Mouse (Mus musculus) C2C12 (cell line): Measurements from ENCODE around the gene Usf3.

Experiments
- CTCF ChIP-seq: IDR thresholded peaks from one replicate; pipeline ENCODE4 v1.5.1; 2011; ENCODE audit not compliant: control insufficient read depth, insufficient read depth, insufficient read length
- MAX ChIP-seq: IDR thresholded peaks from one replicate; pipeline ENCODE4 v1.6.1; 2011; ENCODE audit warnings: mild to moderate bottlenecking, control low read depth
- MYOG ChIP-seq: IDR thresholded peaks from one replicate; pipeline ENCODE4 v1.6.1; 2011; ENCODE audit not compliant: control insufficient read depth, insufficient read length; ENCODE audit errors: extremely low read depth
- USF1 ChIP-seq: IDR thresholded peaks from one replicate; pipeline ENCODE4 v1.6.1; 2011; ENCODE audit warnings: low read depth, mild to moderate bottlenecking, control low read depth, moderate library complexity

- TF ChIP-seq MYOG: no peak
- TF ChIP-seq USF1: no peak
- TF ChIP-seq CTCF: no peak
- no peak for TF ChIP-seq MAX
Measured at GRCm38 (mm10) chr16:44190032-44190431, 17.0 kb downstream of the Usf3 start.
